Mouse (Mus musculus) heart, embryonic 11.5 days (tissue): Measurements from ENCODE around the gene Xcl1. TPM values are rescaled to one million over a fixed set of nuclear protein-coding genes. Genes with fewer than 3 reads are reported as not detected.

Experiments used
- polyA plus RNA-seq: library from polyadenylated mRNA; unstranded; fragments of >200 nt; fragmentation: Nextera tagmentation; extraction: Ambion mirVana; gene quantifications from 2 replicates; pipeline ENCODE4 v1.2.1, GENCODE M21; 2014

Xcl1 gene
- polyA plus RNA-seq, 1 experiment from 2014 or later = not detected

Other genes with a start within 250 kb of the Xcl1 start
- 0.23 and 0.54 TPM in 2 replicates for gene Dpt, start 138.9 kb downstream of the Xcl1 start, polyA plus RNA-seq
- not detected in 2 replicates for gene Tbx19, start 225.2 kb upstream of the Xcl1 start, polyA plus RNA-seq